Mouse (Mus musculus) gastrocnemius, adult 18-20 months (tissue): ENCODE data around the gene Klhdc8b. TPM values are rescaled to one million over a fixed set of nuclear protein-coding genes. Genes with fewer than 3 reads are reported as not detected.

Source experiments
- DNase-seq: peaks from one replicate; pipeline ENCODE4 v3.0.0; 2021; ENCODE audit warnings: low spot score
- long read RNA-seq, 2 experiments: library from polyadenylated mRNA; stranded (forward); transcript quantifications; one replicate each; pipeline ENCODE4 v2.0.0; 2021
- total RNA-seq, 2 experiments: library from RNA; stranded (reverse); gene quantifications; 2 replicates each; pipeline ENCODE4 v1.2.3; 2021

Gene Klhdc8b
- 1 to 10 TPM; 1.8 to 2.2 TPM for total RNA-seq
- long read RNA-seq, experiment 1, partial matches to known transcripts, result 0 of 1 reads
- long read RNA-seq, experiment 1, other reads (novel, unspliced or antisense), result 0 of 1 reads
- long read RNA-seq, experiment 2, partial matches to known transcripts, result 0 of 1 reads
- long read RNA-seq, experiment 2, other reads (novel, unspliced or antisense), result 1 of 1 reads

DNA sequence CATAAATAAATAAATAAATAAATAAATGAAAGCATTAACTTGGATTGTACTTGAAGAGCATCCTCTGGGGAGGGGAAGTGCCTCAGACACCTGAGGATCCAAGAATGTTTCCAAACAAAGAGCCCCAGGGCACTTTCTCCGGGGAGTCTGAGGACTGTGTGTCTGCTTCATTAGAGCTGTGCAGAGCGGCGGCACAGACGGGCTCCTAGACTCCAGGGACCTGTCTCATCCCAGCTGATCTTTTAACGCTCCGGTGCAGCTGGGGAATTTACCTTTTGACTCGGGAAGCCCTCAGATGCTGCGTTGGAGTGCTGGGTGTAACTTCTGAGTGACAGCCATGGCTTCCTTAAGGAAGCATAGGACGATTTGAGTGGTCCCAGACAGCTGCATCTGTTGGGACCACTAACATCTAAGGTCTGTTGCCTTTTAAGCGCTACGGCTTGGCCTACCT, at the start of gene Klhdc8b:
TSS of gene Klhdc8b (minus strand) at position 401 of the 451 bp plus-strand sequence.
- DNase-seq, result no peak

DNA sequence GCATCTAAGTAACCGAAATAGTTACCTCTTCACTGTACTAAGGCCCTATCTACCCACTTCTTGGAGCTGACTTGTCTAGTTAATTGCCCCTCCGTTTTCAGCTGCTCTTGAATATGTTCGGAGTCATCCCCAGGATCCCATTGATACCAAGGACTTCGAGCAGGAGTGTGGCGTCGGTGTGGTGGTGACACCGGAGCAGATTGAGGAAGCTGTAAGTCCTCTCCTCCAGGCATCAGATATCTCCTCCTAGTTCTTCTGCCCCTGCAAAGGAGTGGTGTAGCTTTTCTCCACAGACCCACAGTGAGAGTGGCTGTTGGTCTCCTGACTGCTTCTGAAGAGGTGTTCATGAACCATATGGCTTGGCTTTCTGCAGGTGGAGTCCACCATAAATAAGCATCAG, 47.4 kb upstream of the Klhdc8b start:
- no peak for DNase-seq

DNA sequence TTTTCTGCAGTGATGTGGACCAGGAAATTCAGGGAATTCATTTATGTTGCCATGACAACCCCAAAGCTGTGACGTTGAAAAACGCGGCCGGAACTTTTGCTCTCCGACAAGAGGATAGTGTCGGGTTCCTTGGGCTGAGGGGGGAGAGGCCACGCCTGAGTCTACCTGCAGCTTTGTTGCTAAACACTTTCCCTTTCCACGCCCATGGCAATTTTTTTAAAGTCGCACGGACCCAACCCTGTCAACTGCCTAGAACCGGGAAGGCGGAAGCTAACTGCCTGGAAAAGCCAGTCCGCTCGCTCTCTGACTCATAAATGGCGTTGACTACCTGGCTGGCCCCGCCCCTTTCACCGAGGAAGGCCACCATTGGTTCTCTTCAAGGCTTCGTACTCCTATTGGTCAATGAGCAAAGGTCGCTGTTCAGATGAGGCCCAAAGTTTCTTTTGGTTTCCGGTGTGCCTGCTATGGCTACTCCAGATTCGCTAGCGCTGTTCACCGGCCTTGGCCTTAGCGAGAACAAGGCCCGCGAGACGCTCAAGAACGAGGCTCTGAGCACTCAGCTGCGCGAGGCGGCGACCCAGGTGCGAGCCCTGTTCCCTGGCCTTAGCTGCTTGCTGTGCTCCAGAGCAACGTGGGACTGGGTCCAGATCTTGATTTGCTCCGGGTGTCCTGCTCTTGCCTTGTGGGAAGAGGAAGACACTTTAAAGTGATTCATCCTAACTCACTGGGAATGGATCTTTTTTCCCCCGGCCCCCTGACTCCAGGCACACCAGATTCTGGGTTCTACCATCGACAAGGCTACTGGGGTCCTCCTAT, 46.4 kb upstream of the Klhdc8b start, which contains the start of gene Qars:
TSS of gene Qars (plus strand) at position 88 of the 816 bp plus-strand sequence.
- peak; percentile 95 for DNase-seq

DNA sequence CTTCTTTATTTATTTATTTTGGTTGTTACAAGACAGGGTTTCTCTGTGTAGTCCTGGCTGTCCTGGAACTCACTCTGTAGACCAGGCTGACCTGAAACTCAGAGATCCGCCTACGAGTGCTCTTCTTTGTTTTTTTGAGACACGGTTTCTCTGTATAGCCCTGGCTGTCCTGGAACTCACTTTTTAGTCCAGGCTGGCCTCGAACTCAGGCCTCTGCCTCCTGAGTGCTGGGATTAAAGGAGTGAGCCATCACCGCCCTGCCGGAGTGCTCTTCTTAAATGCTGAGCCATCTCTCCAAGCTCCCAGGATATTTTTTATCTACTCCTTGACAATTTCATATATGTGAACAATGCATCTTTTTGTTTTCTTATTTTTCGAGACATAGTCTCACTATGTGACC, 45.5 kb upstream of the Klhdc8b start:
- no peak for DNase-seq

DNA sequence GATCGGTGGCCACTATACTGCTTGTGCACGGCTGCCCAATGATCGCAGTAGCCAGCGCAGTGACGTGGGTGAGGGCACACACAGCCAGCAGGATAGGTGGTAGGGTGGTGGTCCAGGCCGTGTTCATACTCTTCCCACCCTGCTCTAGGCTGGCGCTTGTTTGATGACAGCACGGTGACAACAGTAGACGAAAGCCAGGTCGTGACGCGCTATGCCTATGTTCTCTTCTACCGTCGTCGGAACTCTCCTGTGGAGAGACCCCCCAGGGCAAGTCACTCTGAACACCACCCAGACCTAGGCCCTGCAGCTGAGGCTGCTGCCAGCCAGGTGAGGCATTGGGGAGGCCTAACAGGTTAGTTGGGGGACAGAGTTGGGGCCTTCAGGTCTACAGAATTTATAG, 38.6 kb upstream of the Klhdc8b start:
- no peak for DNase-seq

DNA sequence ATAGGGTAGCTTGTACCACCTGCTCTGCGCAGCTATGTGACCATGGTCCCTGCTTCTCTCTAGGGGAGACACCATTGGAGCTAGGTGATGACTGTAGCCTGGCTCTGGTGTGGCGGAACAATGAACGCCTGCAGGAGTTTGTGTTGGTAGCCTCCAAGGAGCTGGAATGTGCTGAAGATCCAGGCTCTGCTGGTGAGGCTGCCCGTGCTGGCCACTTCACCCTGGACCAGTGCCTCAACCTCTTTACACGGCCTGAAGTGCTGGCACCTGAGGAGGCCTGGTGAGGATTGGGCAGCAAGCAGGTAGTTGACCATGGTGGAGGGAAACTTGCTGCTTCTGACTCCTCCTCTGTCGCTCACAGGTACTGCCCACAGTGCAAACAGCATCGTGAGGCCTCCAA, 37.9 kb upstream of the Klhdc8b start:
- no peak for DNase-seq

DNA sequence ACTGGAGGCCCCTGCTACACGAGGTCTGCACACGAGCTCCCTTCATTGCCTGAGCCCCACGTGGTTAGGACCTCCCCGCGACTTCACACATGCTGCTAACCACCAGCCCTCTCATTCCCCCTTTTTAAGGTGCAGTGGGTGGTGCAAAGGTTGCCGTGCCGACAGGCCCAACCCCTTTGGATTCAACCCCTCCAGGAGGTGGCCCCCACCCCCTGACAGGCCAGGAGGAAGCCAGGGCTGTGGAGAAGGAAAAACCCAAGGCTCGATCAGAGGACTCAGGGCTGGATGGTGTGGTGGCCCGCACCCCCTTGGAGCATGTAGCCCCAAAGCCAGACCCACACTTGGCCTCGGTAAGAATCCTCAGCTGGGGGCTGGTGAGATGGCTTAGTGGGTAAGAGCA, 33.5 kb upstream of the Klhdc8b start:
- no peak for DNase-seq

DNA sequence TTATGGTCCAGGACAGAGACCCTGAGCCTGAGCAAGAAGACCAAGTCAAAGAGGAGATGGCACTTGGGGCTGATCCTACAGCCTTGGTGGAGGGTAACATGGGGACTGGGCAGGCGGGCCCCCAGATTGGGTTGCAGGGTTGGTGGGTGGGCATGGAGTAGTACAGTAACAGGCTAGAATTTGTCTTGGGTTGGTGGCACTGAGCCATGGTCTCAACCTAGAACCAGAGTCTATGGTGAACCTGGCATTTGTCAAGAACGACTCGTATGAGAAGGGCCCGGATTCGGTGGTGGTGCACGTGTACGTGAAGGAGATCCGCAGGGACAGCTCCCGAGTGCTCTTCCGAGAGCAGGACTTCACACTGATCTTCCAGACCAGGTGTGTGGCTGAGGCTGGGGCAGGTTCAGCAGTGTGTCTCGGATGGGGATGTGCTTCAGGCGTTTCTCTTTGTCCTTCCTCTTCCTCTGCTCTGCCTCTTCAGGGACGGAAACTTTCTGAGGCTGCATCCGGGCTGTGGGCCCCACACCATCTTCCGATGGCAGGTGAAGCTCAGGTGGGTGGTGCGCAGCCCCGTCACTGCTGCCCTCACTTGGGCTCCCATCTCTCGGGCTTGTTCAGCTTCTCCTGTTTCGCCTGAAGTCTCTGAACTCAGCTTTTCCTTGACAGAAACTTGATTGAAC, 32.9 kb upstream of the Klhdc8b start:
- no peak for DNase-seq

DNA sequence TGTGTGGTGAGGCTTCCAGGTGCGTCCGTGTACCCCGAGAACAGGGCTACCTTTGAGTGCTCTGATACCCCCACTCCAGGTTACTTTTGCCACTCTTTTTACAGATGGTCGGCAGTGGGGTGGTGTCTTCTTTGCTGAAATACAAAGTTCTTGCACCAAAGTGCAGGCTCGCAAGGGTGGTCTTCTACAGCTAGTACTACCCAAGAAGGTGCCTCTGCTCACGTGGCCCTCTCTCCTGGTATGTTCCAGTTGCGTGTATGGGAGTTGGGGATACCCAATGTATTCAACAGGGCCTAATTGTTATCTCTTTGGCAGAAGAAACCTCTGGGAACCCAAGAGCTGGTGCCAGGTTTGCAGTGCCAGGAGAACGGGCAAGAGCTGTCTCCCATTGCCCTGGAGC, 31.9 kb upstream of the Klhdc8b start:
- DNase-seq, result no peak

DNA sequence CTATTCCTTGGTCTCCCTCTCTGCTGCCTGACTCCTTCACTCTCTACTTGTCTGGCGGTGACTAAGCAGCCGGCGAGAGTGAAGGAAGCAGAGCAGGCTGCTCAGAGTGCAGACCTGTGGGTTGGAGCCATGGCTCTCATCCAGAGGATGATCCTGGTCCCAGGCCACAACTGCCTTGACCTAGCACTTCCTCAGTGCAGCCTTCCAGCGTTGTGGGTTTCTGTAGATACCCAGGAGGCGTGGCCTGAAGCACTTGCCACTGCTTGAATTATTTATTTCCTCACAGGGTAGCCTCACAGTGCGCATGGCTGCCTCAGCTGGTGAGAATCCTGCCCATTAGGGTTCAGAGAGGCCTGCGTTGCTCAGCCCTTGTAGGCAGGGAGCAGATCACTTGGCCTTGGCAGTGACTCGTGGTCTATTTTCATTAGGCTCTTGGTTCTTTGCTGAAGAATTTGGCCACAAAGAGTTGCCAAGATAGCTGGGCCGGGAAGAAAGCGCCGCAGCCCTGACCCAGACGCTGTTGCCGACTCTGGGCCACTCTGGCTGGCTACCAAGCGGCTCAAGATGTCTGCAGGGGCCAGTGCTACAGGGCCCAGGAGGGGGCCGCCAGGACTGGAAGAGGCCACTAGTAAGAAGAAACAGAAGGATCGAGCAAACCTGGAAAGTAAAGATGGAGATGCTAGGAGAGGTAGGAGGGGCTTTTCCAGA, 30.8 kb upstream of the Klhdc8b start:
- peak; percentile 54 for DNase-seq

- DNase-seq, result no peak
Measured at GRCm38 (mm10) chr9:108491286-108491580, 29.9 kb upstream of the Klhdc8b start.

- peak; percentile 96 for DNase-seq
Measured at GRCm38 (mm10) chr9:108490559-108491285, 29.3 kb upstream of the Klhdc8b start, which contains the start of gene Usp19. Gene Usp19 (plus strand): TSS chr9:108490602.

DNA sequence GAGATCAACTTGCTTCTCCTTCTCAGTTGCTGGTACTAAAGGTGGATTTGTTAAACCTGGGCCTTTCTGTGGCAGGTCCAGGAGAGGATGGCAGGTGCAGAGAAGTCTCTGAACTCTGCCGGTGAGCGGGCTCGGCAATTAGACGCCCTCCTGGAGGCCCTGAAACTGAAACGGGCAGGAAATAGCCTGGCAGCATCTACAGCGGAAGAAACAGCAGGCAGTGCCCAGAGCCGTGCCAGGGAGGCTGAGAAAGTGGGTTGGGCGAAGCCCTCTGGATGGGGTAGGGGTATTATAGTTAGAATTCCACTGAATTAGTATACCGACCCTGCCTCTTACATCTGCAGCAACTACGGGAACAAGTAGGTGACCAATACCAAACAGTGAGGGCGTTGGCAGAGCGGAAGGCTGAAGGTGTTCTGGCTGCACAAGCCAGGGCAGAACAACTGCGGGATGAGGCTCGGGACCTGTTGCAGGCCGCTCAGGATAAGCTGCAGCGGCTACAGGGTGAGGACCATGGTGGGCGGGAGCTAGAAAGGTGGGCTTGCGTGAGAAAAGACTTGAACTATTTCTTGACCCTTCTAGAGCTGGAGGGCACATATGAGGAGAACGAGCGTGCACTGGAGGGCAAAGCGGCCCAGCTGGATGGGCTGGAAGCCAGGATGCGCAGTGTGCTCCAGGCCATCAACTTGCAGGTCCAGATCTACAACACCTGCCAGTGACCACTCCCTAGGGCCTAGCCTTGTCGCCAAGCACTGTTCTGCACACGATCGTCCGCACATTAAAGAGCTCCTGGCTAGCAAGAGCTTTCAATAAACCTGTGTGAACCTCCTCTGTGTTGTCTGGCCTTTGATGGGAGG, 28.5 kb upstream of the Klhdc8b start:
- DNase-seq, result no peak

DNA sequence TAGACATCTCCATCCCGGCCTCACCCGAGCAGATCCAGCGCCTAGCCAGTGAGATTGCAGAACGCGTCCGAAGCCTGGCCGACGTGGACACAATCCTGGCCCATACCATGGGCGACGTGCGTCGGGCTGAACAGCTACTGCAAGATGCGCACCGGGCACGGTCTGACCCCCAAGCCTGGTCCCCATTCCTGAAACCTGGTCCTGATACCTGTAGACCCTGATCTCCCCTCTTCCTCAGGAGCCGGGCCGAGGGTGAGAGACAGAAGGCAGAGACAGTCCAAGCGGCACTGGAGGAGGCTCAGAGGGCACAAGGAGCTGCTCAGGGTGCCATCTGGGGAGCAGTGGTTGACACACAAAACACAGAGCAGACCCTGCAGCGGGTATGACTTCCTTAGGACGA, 27.8 kb upstream of the Klhdc8b start:
- no peak for DNase-seq

GRCm38 (mm10) chr9:108488403-108488802, 27.0 kb upstream of the Klhdc8b start:
- DNase-seq, result no peak

DNA sequence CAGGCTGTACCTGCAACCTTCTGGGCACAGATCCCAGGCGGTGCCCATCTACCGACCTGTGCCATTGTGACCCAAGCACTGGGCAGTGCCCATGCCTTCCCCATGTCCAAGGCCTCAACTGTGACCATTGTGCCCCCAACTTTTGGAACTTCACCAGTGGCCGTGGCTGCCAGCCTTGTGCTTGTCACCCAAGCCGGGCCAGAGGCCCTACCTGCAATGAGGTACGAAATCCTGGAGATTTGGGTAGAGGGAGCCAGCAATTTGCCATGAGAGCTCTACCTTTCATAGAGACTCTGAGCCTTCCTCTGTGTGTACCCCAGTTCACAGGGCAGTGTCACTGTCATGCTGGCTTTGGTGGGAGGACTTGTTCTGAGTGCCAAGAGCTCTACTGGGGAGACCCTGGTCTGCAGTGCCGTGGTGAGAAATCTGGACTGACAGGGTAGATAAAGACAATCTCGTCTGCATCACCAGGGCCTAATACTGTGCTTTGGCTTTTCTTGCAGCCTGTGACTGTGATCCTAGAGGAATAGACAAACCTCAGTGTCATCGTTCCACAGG, 25.7 kb upstream of the Klhdc8b start:
- DNase-seq, result no peak

DNA sequence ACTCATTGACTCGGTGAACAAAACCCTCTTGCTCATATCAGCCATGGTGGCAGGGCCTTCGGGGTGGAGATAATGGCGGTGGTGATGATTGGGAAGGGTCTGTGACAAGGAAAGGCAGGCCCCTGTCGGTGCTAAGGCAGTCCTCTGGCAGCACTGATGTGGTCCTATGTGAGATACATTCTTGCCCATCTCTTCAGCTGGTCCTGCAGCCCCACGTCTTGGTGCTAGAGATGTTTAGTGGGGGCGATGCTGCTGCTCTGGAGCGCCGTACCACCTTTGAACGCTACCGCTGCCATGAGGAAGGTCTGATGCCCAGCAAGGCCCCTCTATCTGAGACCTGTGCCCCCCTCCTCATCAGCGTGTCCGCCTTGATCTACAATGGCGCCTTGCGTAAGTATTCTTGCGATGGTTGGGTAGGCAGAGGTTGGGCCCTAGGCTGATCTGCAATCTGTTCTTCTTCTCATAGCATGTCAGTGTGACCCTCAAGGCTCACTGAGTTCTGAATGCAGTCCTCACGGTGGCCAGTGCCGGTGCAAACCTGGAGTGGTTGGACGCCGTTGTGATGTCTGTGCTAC, 24.0 kb upstream of the Klhdc8b start:
- no peak for DNase-seq

DNA sequence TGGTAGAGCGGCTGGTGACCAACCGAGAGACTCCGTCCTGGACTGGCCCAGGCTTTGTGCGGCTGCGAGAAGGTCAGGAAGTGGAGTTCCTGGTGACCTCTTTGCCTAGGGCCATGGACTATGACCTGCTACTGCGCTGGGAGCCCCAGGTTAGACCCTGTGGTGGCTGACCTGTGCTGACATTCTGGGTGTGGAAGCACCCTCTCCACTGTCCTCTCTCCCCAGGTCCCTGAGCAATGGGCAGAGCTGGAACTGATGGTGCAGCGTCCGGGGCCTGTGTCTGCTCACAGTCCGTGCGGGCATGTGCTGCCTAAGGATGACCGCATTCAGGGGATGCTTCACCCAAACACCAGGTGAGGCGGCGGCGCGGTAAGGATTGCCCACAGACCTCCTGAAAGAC, 22.6 kb upstream of the Klhdc8b start:
- no peak for DNase-seq

GRCm38 (mm10) chr9:108483051-108483790, 21.8 kb upstream of the Klhdc8b start:
- DNase-seq, result no peak
